Mouse (Mus musculus): Measurements from ENCODE around the gene Ccdc62.

Gene Ccdc62

DNA sequence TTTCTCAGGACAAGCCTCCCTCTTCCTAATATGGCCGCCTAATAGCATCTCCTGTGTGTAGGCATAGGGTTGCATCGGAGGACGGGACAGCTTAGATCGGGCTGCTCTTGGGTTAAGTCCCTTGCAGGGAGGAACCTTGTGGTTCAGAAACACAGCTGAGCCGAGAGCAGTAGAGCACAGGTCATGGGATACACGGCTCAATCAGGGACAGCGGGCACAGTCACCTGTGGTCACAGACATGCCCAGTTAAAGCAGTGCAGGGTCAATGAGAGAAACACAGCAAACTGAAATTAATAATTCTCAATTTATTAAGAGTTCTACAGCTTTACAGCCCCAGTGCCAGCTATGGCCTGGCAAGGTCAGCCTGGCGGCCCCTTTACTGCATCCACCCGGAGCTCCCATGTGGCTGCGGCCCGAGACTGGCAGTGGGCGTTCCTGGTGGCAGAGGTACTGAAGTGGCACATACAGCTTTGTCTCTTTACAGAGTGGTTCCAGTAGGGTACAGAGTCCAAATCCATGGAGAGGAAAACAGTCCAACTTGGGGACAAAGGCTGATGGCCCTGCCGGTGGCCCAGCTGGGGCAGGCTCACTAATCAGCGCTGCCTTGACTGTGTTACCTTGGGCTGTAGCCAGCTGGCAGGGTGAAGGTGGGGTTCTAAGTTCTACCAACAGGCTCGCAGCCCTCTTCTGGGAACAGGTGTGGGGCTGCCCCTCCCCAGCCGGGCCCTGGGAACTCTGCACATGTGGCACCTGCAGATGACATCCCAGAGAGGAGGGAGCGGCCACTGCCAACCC, 74.1 kb downstream of the Ccdc62 start:
- no peak for DNase-seq

DNA sequence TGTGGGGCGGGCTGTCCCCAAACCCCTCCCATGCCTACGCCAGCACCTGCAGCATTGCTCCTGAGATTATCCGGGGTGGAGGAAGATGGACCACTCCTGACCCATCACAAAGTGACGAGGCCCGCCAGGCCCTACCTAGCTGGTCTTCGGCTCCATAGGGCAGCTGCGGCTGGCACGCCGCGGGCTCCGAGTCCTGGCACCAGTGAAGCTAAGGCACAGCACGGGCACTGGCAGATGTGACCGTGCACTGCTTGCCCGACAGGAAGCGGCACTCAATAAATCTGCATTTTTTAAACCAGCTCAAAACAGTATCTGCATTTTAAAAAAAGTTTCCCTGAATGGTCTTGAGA, 74.6 kb downstream of the Ccdc62 start:
- DNase-seq: no peak

DNA sequence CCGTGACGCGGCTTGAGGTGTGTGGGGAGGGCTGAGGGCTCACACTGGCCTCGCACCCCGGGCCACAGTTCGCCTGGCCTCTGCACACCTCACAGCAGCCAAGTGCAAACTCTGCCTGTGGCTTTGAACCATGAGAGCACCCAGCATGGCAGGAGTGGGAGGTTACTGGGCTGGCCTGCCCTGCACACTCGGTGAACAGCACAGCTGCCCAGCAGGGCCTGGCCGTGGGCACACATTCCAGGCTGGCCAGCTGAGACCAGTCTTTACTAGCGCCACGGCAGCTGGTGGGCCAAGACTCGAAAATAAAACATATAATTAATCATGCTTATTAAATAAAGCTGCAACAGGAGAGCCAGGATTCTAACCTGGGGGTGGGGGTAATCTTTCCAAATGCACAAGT, 75.1 kb downstream of the Ccdc62 start:
- DNase-seq: no peak

DNA sequence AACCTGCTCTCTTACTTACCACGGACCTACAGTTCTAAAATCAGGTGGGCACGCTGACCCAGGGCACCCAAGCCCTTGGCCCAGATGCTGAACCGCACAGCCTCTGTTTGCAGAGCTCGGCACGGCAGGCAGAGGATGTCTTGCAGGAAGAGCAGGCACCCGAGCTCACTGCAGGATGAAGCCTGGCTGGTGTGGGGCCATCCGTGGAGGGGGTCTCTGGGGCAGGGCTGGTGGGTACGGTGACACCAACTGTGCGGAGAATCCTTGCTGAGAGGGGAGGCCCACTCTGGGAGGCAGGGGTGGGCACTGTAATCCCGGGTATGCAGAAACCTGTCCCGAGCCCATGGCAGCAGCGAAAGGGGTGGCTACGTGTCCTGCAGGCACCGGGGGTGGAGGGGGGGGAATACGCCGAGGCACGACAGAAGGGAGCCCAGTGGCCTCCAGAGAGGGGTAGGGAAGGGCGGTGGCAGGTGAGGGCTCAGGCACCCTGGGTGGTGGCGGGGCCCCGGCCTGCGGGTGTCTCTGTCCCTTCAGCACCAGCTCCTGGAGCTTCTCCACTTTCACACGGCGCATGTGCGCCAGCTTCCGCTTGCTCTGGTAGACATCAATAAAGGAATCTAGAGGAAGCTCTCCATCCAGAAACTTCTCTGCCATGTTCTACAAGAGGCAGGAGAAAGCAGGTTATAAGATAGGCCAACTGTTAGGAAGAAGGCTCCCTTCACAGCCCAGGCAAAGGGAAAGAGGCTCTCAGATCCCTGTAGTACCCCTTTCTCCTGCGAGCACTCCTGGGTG, 75.8 kb downstream of the Ccdc62 start:
- no peak for DNase-seq

DNA sequence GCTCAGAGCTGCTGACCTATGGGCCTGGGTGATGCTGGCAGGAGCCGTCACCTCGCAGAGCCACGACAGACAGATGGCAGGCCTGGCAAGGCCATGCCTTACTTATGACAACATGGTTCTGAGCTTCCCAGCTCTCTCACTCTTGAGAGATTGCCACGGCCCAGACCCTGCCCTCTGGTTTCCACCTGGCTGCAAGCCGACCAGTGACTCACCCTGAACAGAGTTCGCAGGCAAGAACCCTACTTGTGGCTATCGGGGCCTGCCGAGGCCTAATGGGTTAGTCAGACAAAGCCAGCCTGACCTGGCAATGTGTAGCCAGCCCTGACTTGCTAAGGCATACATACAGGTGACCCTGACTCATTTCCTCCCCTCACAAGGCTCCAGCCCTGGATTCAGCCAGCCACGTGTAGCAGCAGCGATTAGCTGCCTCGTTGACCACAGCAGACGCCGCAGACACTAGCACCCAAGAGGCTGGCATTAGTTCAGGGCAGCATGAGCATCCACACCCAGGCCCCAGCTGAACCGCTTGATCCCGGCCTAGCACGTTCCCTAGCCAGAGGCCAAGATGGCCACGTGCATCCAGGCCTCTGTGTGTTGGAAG, 76.5 kb downstream of the Ccdc62 start:
- DNase-seq: no peak

DNA sequence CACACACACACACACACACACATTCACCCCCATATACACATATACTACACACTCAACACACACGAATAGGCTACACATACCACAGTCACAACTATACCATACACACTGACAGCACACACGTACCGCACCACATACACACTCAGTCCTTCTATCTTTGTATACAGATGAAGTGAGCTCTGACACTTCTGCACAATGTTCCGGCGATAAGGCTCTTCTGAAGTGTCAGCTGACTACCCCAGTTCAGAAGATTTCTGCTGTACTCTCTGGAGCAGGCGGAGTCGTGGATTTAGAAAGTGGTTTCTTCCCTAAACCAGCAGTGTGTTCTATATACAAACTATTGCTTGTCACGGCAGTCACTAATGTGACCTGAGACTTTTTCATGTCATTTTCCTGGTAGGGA, 79.6 kb downstream of the Ccdc62 start:
- no peak for DNase-seq

DNA sequence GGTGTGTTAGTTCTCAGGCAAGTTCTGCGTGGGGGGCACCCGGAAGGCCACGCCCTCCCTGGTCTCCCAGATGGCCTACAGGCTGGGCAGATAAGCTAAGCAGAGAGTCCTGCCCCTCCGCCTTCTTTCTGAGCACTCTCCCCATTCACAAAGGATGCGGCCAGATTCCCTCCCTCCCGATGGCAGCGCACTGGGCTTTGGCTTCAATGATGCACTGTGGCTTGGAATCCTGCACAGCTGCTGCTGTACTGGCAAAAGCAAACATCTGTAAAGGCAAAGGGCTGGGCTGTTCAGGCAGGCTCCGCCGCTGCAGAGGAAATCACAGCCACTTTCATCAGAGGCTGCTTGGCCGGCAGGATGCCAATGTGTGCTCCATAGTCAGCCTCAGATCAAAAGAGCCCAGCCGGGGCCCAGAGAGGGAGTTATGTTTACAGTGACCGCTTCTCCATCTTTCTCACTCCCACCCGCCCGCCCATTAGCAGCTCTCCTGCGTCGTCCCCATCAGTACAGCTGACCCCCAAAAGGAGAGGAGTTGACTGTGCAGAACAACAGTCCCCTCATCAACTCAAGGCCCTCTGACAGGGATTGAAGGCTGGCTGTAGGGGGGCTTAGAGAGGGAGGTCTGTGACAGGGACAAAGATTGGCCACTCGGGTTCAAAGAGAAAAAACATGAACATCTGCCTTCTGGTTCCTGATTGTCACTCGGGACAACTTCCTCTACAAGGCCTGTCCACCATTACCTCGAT, 80.6 kb downstream of the Ccdc62 start:
- DNase-seq: peak; percentile 85

DNA sequence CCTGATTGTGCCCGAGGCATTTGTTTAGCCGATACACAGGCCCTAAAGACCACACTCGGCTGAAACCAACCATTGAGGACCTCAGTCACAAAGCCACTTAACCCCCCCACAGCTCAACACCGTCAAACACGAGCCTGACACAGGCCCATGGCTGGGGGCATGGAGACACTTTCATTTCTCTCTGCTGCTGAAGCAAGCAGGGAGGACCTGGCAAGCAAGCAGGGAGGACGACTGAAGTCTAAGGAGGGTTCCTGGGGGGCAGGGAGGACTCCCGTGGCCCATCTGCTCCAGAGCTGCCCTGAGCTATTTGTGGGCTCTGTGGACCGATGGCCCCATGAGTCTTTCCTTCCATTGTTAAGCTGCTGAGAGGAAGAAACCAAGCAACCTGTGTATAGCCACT, 81.4 kb downstream of the Ccdc62 start:
- no peak for DNase-seq

DNA sequence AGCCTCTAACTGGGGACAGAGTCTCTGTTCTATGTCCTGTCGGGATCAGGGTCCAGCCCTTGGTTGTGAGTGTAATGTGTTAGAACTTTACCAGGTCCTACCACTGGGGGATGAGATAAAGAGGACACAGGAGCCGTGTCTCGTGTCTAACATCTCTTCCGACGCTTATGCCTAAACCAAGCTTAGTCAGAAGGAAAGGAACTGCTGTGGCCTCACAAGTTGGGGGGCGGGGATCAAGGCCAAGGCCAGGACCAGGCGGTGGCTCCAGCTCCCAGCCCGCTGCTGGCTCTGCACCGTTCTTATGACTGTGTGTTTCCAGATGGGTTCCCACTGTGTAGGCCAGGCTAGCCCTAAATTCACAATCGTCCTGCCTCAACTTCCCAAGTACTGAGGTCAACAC, 82.4 kb downstream of the Ccdc62 start:
- no peak for DNase-seq

DNA sequence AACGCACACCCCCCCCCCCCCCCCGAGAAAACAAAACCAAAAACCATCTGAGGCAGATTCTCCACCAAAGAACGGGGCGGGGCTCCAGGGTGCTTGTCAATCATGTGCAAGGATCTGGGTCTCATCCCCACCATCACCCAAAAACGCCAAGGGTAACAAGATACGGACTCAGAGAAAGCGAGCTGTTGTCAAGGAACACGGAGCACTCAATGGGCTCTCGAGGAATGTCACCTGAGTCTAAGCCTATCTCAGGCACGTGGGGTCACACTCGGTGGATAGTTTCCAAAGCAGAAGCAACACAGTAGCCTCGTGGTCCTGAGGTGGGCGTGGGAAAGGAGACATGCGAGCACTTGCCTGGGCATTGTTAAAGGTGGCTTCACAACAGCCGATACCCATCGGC, 83.3 kb downstream of the Ccdc62 start:
- DNase-seq: no peak

DNA sequence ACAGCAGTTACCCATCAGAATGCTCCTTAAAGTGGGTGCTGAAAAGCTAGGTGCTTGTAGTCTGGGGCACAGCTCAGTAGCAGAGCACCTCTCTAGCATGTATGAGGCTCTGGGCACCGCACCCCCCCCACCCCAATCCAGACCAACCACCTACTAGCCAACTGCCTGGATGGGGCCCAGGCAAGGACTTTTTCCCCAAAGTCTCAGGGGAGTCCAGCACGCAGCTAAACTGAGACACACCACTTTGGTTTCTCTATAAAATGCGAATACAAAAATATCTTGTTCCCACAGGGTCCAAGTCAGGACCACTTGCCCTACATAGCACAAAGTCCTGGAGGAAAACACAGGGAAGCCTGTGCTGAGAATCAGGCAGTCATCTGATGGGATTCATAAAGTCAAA, 83.7 kb downstream of the Ccdc62 start:
- no peak for DNase-seq

DNA sequence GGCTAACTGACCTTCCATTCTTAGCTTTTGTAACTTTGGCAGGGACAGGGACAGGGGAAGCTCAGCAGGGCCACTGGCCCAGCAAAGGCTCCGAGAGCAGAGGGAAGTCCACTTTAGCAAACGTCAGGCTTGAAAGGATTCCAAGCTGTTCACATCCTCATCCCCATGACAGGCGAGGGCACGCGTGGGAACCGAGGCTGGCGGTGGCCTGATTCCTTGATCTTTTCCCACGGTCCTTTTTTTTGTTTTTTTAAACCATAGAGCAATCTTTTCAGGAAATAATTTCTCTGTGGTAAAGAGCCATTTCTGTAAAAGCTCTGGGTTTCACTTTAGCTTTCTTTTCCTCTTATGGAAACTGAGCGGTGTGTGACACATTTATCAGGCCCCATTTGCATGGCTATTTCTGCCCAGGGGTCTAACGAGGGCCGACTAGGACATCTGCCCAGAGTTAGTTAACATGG, 84.3 kb downstream of the Ccdc62 start:
- peak; percentile 62 for DNase-seq

DNA sequence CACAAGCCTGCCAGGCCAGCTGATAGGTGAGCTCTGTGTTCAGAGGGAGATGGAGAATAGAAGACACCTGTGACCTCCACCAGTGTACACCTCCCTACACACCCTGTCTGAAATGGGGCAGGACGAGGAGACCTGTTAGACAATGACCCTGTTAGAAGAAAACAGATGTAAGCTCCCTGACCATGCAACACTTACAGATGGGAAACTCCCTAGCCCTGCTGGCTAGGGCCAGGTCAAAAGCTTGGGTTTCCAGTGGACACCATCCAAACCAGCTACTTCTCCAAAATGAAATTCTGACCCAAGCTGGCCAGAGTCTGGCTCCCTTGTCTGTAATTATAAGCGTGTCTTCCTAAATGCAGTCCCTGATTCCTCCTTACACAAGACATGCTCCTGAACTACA, 85.2 kb downstream of the Ccdc62 start:
- no peak for DNase-seq

DNA sequence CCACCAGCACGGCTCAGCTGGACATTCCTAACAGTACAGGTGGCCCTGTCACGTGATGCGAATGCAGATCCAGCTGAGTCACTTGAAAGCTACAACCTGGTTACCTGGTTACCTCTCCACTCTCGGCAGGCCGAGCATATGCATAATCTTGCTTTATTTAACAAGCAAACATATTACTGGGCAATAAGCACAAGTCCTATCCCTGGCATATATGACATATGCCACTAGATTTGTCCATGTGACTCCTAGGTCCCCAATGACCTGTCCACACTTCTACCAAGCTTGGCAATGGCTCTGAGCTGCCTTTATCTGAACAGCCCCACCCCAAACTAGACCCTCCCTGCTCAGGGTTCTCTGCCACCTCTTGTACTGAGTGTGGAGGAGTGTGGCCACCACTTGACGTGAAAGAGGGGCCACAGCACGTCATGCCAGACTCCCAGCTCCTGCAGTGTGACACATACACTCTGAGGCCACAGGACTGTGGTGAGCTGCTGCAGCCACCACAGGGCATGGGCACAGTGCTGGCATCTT, 85.9 kb downstream of the Ccdc62 start:
- DNase-seq: no peak

DNA sequence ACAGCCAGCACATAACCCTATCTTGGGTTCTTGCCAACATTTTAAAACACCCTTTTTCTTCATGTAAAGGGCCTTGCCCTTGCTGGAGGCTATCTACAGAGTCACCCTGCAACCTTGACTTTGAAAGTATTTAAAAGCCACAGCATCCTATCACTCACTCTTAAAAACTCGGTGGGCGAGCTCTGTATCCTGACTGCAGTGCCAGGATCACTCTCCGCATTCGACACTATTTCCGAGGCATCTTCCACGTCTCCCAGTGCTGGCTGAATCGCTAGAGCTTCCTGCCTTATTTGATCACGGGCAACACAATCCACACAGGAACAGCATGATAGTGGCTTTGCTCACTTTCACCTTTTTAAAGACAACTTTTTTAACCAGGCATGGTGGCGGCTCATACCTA, 87.5 kb downstream of the Ccdc62 start:
- no peak for DNase-seq

DNA sequence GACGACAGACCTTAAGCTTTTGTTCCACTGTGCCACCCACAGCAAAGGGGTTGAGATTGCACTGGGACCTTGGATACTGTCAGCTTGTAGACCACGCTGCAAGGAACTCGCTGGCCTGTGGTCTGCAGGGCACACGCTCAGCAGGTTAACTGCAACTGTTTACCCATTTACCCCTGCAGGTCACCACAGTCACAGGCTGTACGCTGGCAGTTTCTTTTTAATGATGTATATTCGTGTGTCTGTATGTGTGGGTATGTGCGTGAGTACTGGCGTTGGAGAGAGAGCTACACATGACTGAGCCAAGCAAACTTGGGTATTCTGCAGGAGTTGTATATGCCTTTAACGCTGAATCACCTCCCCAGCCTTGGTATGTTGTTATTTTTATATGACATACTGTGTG, 88.2 kb downstream of the Ccdc62 start:
- DNase-seq: no peak

Data from lung, postnatal 14 days (tissue).